Mouse (Mus musculus): ENCODE data around the gene Tmem192. TPM values are rescaled to one million over a fixed set of nuclear protein-coding genes. Genes with fewer than 3 reads are reported as not detected.

The Tmem192 gene
- total RNA-seq (2015; ENCODE audit: low replicate concordance) (8.8 and 14.4 TPM in 2 replicates), total RNA-seq (2017; ENCODE audit: low replicate concordance) (0.45 and 1.8 TPM in 2 replicates)

DNA sequence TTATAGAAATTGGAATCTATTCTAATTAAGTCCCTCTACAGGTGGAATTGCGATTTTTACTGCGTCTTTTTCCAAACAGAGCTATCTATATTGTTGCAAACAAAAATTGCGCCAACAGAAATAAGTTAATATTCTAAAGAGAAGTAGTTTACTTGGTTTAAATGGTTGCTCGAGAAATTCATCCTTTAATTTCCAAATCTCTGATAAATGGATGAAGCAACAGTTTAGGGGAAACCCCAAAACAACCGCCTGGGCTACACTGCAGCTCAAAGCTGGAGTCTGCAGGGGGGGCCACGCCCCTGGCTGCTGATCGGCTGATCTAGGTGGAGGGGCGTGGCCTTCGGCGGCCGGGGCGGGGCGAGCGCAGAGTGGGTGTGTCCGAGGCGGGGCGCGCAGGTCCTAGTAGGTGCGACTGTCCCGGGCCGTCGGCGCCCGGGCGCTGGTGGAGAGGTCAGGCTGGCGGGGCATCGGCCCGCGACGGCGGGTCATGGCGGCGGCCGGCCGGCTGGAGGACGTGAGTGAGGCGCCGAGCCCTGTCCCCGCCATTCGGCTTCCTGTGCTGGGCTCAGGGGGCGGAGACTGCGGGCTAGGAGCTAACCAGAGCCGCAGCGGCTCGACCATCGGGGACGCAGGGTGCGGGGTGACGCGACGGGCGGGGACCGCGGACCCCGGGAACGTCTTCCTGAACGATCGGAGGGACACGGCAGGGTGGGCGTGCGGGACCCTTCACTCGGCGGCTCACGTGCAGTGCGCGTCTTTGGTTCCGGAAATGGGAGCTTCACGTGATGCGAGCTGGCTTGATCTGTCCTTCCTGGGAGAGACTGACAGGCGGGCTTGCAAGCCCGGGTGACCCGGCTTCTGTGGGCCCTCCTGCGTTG lies at the start of gene Tmem192:
Tmem192 (plus strand) TSS at position 366 of the 878 bp plus-strand sequence.
- ATAC-seq (replicated peaks; ENCODE audit: low FRiP score, poor library complexity, severe bottlenecking): peak; percentile 97

GRCm38 (mm10) chr8:64898710-64899109 lies 48.3 kb upstream of the Tmem192 start:
- ATAC-seq (replicated peaks; ENCODE audit: low FRiP score, poor library complexity, severe bottlenecking): no peak

GRCm38 (mm10) chr8:64900645-64901044 lies 46.3 kb upstream of the Tmem192 start:
- ATAC-seq (replicated peaks; ENCODE audit: low FRiP score, poor library complexity, severe bottlenecking): no peak

DNA sequence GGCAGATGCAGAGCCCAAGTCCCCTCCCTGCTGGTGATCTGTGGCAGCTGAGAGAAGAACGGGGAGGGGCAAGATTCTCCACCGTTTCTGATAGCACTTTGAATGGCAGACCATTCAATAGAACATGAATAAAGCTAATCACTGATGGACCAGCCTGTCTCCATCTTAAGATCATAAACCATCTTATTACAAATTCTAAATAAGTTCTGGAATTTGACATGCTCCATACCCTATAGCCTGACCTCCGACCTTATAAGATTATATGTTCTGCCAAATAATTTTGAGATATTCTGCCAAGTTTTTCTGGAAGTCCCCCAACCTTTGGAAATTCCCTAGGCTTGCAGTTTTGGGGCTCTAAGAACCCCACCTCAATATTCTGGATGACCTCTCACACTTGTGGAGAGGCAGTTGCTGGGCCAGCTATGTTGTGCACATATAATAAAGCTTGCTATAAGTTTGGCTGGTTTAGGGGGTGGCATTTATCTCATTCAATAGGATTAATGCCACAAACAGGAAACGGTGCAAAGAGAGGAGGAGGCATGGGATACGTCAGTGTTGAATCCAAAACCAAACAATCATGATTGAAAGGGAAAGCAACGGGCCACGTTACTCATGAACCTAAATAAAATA lies 45.3 kb upstream of the Tmem192 start:
- no peak for ATAC-seq (replicated peaks; ENCODE audit: low FRiP score, poor library complexity, severe bottlenecking)

GRCm38 (mm10) chr8:64902191-64902590 lies 44.8 kb upstream of the Tmem192 start:
- no peak for ATAC-seq (replicated peaks; ENCODE audit: low FRiP score, poor library complexity, severe bottlenecking)

DNA sequence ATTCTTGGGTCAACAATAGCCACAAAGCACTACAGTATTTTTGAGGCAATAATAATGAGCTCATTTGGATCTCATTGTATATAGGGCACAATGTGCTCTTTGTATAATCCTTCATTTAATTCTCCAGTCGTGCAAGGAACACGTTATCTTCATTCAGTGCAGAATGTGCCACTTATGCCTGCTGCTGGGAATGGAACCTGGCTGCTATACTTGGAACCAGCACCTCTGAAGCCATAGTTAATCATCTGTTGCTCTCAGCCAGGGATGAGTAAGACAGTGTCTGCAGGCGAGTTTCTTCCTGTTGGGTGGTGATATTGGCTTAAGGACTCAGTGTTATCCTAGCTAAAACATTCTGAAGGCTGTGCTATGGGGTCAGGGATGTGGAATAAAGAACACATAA lies 43.2 kb upstream of the Tmem192 start:
- no peak for ATAC-seq (replicated peaks; ENCODE audit: low FRiP score, poor library complexity, severe bottlenecking)

GRCm38 (mm10) chr8:64910026-64910425 lies 37.0 kb upstream of the Tmem192 start:
- ATAC-seq (replicated peaks; ENCODE audit: low FRiP score, poor library complexity, severe bottlenecking): no peak

GRCm38 (mm10) chr8:64916793-64917192 lies 30.2 kb upstream of the Tmem192 start:
- no peak for ATAC-seq (replicated peaks; ENCODE audit: low FRiP score, poor library complexity, severe bottlenecking)

- no peak for ATAC-seq (replicated peaks; ENCODE audit: low FRiP score, poor library complexity, severe bottlenecking)
Observed at GRCm38 (mm10) chr8:64923329-64923728, 23.7 kb upstream of the Tmem192 start.

- ATAC-seq (replicated peaks; ENCODE audit: low FRiP score, poor library complexity, severe bottlenecking): no peak
Observed at GRCm38 (mm10) chr8:64925762-64926161, 21.2 kb upstream of the Tmem192 start.

DNA sequence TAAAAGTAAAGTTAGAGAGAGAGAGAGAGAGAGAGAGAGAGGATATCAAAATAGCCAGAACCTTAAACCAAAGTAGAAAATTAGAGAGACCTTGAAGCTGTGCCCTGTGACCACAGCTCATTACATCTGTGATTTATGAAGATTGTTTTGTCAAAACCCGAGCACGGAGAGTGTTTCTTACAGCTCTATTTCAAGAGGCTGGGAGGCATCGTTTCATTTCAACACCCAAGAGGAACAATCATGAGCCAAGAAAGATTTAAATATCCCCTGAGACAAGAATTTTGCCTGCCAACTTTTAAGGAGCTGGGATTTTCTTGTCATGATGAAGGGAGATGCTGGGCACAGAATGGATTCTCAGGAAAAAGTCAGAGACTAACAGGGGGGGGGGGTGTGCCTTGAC lies 20.6 kb upstream of the Tmem192 start:
- no peak for ATAC-seq (replicated peaks; ENCODE audit: low FRiP score, poor library complexity, severe bottlenecking)

DNA sequence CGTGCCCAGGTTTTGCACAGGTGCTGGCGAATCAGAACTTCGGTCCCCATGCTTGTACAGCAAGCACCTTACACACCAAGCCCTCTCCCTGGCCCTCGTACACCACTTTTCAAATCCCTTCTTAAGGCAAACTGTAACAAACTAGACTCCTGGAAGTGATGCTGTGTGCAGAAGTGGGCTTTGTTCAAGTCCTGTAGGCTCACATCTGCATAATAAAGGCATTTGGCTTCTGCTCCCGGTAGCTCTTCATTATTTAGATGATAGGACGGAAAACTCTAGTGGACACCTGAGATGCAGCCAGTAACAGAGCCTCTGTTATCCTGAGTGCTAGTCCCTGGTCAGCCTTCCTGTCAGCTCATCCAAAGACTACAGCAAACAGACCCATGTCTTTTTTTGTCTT lies 18.0 kb upstream of the Tmem192 start:
- no peak for ATAC-seq (replicated peaks; ENCODE audit: low FRiP score, poor library complexity, severe bottlenecking)

GRCm38 (mm10) chr8:64934997-64935396 lies 12.0 kb upstream of the Tmem192 start:
- no peak for ATAC-seq (replicated peaks; ENCODE audit: low FRiP score, poor library complexity, severe bottlenecking)

- no peak for ATAC-seq (replicated peaks; ENCODE audit: low FRiP score, poor library complexity, severe bottlenecking)
Observed at GRCm38 (mm10) chr8:64941019-64941418, 6.0 kb upstream of the Tmem192 start.

DNA sequence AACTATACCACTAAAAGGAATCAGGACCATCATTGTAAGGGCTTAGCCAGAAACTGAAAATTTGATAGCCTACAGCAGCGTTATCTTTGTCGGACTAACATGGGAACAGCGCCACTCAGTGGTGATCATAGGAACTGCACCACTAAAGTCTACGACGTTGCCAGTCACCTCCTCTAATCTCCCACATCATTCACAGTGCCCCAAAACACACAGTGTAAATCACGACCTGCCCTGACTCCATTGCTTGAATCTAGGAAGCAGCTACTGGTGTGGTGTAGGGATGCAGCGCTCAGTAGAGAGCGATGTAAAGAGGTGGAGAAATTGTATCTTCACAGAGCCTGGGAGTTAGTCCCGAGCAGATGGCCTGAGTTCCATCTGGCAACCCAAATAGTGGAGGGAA lies 5.5 kb upstream of the Tmem192 start:
- ATAC-seq (replicated peaks; ENCODE audit: low FRiP score, poor library complexity, severe bottlenecking): no peak

GRCm38 (mm10) chr8:64942946-64943345 lies 4.0 kb upstream of the Tmem192 start:
- no peak for ATAC-seq (replicated peaks; ENCODE audit: low FRiP score, poor library complexity, severe bottlenecking)

- ATAC-seq (replicated peaks; ENCODE audit: low FRiP score, poor library complexity, severe bottlenecking): no peak
Observed at GRCm38 (mm10) chr8:64944831-64945230, 2.2 kb upstream of the Tmem192 start.

DNA sequence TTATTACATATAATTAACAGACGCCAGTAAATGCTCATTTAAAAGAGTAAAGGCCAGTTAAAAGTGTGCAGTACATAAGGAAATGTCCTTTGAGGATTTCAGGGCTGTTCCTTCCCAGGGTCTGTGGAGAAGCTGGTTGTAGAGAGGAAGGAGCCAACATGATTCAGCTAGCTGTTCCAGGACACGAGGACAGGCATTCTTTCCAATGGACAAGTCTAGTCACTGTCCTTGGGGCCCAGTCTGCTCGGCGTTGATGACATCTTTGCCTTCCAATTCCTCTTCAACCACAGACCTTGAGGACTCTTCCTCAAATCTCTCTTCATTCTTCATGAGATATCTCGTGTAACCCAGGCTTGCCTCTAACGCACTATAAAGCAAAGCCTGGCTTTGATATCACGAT lies 1.4 kb upstream of the Tmem192 start:
- no peak for ATAC-seq (replicated peaks; ENCODE audit: low FRiP score, poor library complexity, severe bottlenecking)

DNA sequence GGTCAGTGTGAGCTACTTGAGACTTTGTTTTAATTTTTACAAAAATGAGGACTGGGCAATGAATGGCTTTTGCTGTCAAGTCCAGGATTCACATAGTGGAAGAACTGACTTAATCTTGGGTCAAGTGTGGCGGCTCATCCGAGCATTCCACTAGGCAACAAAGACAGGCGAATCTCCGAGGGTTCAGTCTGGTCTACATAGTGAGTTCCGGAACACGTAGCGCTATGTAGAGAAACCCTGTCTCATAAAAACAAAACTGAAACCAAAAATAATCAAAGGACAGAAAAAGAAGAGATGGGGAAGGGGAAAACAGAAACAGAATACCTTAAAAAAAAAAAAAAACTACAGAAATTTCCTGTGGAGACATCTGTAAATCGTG lies 555 bp upstream of the Tmem192 start:
- ATAC-seq (replicated peaks; ENCODE audit: low FRiP score, poor library complexity, severe bottlenecking): no peak

- no peak for ATAC-seq (replicated peaks; ENCODE audit: low FRiP score, poor library complexity, severe bottlenecking)
Observed at GRCm38 (mm10) chr8:64947698-64948034, 681 bp downstream of the Tmem192 start.

GRCm38 (mm10) chr8:64948371-64948770 lies 1.4 kb downstream of the Tmem192 start:
- ATAC-seq (replicated peaks; ENCODE audit: low FRiP score, poor library complexity, severe bottlenecking): no peak
